Mouse (Mus musculus): Measurements from ENCODE around the gene Gm11020. TPM values are rescaled to one million over a fixed set of nuclear protein-coding genes. Genes with fewer than 3 reads are reported as not detected.

Gene Gm11020
- not detected for polyA plus RNA-seq (2014; fragmentation: Illumina TruSeq; extraction: RNeasy Lipid Tissue Mini Kit (QIAGEN cat#74804); ENCODE audit: low replicate concordance)

GRCm38 (mm10) chr8:104321267-104321666, at the start of gene Gm11020:
Gene Gm11020 (plus strand): TSS chr8:104321567.

GRCm38 (mm10) chr8:104293081-104293480, 28.3 kb upstream of the Gm11020 start, which contains the start of gene Cmtm2a:
Gene Cmtm2a (minus strand): TSS chr8:104293181.

GRCm38 (mm10) chr8:104309441-104310155, 11.8 kb upstream of the Gm11020 start, which contains the start of the genes Gm45711 and Cmtm1:
Gene Gm45711 (minus strand): TSS chr8:104310081.
Gene Cmtm1 (minus strand): TSS chr8:104310145.

GRCm38 (mm10) chr8:104321930-104322329, 563 bp downstream of the Gm11020 start, which contains the start of gene Cmtm2b:
Gene Cmtm2b (plus strand): TSS chr8:104322230.

GRCm38 (mm10) chr8:104339229-104339982, 18.0 kb downstream of the Gm11020 start, which contains the start of gene Cmtm3:
Gene Cmtm3 (plus strand): TSS chr8:104339410.

Other genes starting within 250 kb of the Gm11020 start
- 2.5 TPM for gene Cdh5, start 219.9 kb upstream of the Gm11020 start, polyA plus RNA-seq (2014; fragmentation: Illumina TruSeq; extraction: RNeasy Lipid Tissue Mini Kit (QIAGEN cat#74804); ENCODE audit: low replicate concordance)
- 0.15 TPM for gene Bean1, start 151.1 kb upstream of the Gm11020 start, polyA plus RNA-seq (2014; fragmentation: Illumina TruSeq; extraction: RNeasy Lipid Tissue Mini Kit (QIAGEN cat#74804); ENCODE audit: low replicate concordance)
- 3.3 TPM for gene Tk2, start 73.0 kb upstream of the Gm11020 start, polyA plus RNA-seq (2014; fragmentation: Illumina TruSeq; extraction: RNeasy Lipid Tissue Mini Kit (QIAGEN cat#74804); ENCODE audit: low replicate concordance)
- 8.5 TPM for gene Cklf, start 70.7 kb upstream of the Gm11020 start, polyA plus RNA-seq (2014; fragmentation: Illumina TruSeq; extraction: RNeasy Lipid Tissue Mini Kit (QIAGEN cat#74804); ENCODE audit: low replicate concordance)
- gene Cmtm2a, start 28.4 kb upstream of the Gm11020 start, polyA plus RNA-seq (2014; fragmentation: Illumina TruSeq; extraction: RNeasy Lipid Tissue Mini Kit (QIAGEN cat#74804); ENCODE audit: low replicate concordance) = not detected
- gene Gm45711, start 11.5 kb upstream of the Gm11020 start, polyA plus RNA-seq (2014; fragmentation: Illumina TruSeq; extraction: RNeasy Lipid Tissue Mini Kit (QIAGEN cat#74804); ENCODE audit: low replicate concordance) = not detected
- gene Cmtm1, start 11.4 kb upstream of the Gm11020 start, polyA plus RNA-seq (2014; fragmentation: Illumina TruSeq; extraction: RNeasy Lipid Tissue Mini Kit (QIAGEN cat#74804); ENCODE audit: low replicate concordance) = not detected
- gene Cmtm2b, start 663 bp downstream of the Gm11020 start, polyA plus RNA-seq (2014; fragmentation: Illumina TruSeq; extraction: RNeasy Lipid Tissue Mini Kit (QIAGEN cat#74804); ENCODE audit: low replicate concordance) = not detected
- 4.5 TPM for gene Cmtm3, start 17.8 kb downstream of the Gm11020 start, polyA plus RNA-seq (2014; fragmentation: Illumina TruSeq; extraction: RNeasy Lipid Tissue Mini Kit (QIAGEN cat#74804); ENCODE audit: low replicate concordance)
- 61.4 TPM for gene Cmtm4, start 74.2 kb downstream of the Gm11020 start, polyA plus RNA-seq (2014; fragmentation: Illumina TruSeq; extraction: RNeasy Lipid Tissue Mini Kit (QIAGEN cat#74804); ENCODE audit: low replicate concordance)
- gene Dync1li2, start 121.5 kb downstream of the Gm11020 start, polyA plus RNA-seq (2014; fragmentation: Illumina TruSeq; extraction: RNeasy Lipid Tissue Mini Kit (QIAGEN cat#74804); ENCODE audit: low replicate concordance) = 50.8 TPM
- 0.33 TPM for gene Terb1, start 188.3 kb downstream of the Gm11020 start, polyA plus RNA-seq (2014; fragmentation: Illumina TruSeq; extraction: RNeasy Lipid Tissue Mini Kit (QIAGEN cat#74804); ENCODE audit: low replicate concordance)
- 412 TPM for gene Nae1, start 213.1 kb downstream of the Gm11020 start, polyA plus RNA-seq (2014; fragmentation: Illumina TruSeq; extraction: RNeasy Lipid Tissue Mini Kit (QIAGEN cat#74804); ENCODE audit: low replicate concordance)
- 0.41 TPM for gene Car7, start 213.1 kb downstream of the Gm11020 start, polyA plus RNA-seq (2014; fragmentation: Illumina TruSeq; extraction: RNeasy Lipid Tissue Mini Kit (QIAGEN cat#74804); ENCODE audit: low replicate concordance)

Data from small intestine, adult 10 weeks (tissue).